Mouse (Mus musculus): Measurements from ENCODE around the gene Frmd5.
A peak's percentile ranks its signal among the peaks of the same experiment; 100 is the strongest.

The Frmd5 gene

GRCm38 (mm10) chr2:121620582-121621261 is 186.2 kb downstream of the Frmd5 start:
- no peak for DNase-seq (ENCODE audit: low spot score)

DNA sequence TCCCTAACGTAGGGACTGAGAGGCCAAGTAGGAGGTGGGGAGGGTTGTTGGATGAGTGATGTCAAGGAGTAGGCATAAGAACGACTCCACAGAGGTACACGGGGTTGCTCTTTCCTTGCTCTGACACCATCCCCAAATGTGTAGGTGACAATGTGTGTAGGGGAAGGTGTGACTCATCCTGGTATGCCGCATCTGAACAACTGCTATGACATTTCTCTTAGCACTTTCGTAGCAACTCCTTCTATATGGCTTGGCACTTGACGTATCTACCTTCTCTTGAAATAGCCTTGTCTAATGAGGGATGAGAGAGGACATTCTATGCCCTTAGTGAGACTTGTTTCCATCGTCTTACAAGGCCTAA is 191.7 kb downstream of the Frmd5 start:
- no peak for DNase-seq (ENCODE audit: low spot score)

GRCm38 (mm10) chr2:121614483-121615198 is 192.2 kb downstream of the Frmd5 start:
- no peak for DNase-seq (ENCODE audit: low spot score)

DNA sequence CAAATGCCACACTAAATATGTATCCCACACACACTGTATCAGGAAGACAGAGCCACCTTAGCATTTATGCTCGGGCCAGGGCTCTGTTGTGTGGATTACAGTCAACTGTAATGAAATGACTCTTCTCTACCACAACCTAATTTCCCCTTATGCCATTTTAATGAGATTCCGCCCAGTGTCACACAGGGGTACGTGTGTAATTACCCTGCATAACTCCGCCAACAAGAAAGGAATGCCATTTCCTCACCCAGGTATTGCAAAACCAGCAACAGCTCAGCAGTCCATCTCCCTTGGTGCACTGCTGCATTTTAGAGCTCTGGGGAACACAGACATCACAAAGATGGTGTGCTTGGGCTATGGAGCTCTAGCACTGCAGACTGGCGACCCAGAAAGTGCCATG is 194.8 kb downstream of the Frmd5 start:
- DNase-seq (ENCODE audit: low spot score) = no peak

- DNase-seq (ENCODE audit: low spot score) = no peak
Measured at GRCm38 (mm10) chr2:121610008-121610884, 196.6 kb downstream of the Frmd5 start.

GRCm38 (mm10) chr2:121609141-121609724 is 197.7 kb downstream of the Frmd5 start:
- DNase-seq (ENCODE audit: low spot score) = no peak

GRCm38 (mm10) chr2:121602397-121602796 is 204.5 kb downstream of the Frmd5 start:
- no peak for DNase-seq (ENCODE audit: low spot score)

GRCm38 (mm10) chr2:121601543-121601942 is 205.3 kb downstream of the Frmd5 start:
- no peak for DNase-seq (ENCODE audit: low spot score)

DNA sequence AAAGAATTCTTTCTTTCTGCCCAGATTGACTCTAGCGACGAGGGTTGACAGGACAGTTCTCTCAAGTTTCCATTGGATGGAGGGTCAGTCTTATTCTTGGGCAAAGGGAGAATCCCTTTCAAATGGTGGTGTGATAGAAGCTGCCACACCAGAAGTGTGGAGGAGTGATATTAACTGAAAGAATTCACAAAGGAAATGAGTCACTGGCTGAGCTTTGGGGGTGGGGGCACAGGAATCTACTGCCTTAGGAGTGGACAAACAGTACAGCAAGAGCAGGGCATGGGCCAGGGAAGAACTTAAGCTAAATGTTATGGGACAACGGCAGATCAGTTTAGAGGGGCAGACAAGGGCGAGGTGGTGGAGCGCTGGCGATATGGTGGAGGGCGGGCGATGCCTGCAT is 206.2 kb downstream of the Frmd5 start:
- DNase-seq (ENCODE audit: low spot score) = no peak

- no peak for DNase-seq (ENCODE audit: low spot score)
Measured at GRCm38 (mm10) chr2:121598249-121598648, 208.6 kb downstream of the Frmd5 start.

GRCm38 (mm10) chr2:121596621-121597020 is 210.3 kb downstream of the Frmd5 start:
- DNase-seq (ENCODE audit: low spot score) = no peak

GRCm38 (mm10) chr2:121594660-121595291 is 212.1 kb downstream of the Frmd5 start:
- DNase-seq (ENCODE audit: low spot score) = peak; percentile 31

GRCm38 (mm10) chr2:121594131-121594530 is 212.8 kb downstream of the Frmd5 start:
- no peak for DNase-seq (ENCODE audit: low spot score)

- DNase-seq (ENCODE audit: low spot score) = no peak
Measured at GRCm38 (mm10) chr2:121588309-121588694, 218.6 kb downstream of the Frmd5 start.

GRCm38 (mm10) chr2:121587523-121588308 is 219.2 kb downstream of the Frmd5 start:
- no peak for DNase-seq (ENCODE audit: low spot score)

GRCm38 (mm10) chr2:121584705-121585104 is 222.2 kb downstream of the Frmd5 start:
- no peak for DNase-seq (ENCODE audit: low spot score)

- no peak for DNase-seq (ENCODE audit: low spot score)
Measured at GRCm38 (mm10) chr2:121583468-121584116, 223.3 kb downstream of the Frmd5 start.

DNA sequence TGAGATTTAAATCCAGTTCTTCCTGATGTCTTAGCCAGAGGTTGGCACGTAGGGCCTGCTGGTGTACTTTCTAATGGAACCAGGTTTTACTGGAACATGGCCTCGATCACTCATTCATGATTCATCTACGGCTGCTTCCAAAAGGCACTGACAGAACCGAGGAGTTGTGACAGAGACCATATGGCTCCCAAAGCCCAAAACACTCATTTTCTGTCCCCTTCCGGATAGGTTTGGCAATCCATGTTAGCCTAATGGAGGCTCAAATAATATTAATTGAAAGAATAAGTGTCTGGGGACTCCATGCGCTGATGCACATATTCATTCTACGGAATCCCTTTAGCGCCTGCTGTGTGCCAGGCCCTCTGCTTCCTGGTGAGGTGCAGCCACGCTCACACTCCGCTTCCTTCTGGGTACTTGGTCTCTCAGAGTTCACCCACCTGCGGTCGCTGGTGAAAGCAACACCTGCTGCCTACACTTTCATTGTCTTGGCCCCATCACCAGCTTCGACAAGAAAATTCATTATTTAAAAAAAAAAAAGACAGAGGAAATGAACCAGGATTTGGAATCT is 224.0 kb downstream of the Frmd5 start:
- DNase-seq (ENCODE audit: low spot score) = no peak

GRCm38 (mm10) chr2:121575741-121576201 is 231.1 kb downstream of the Frmd5 start:
- DNase-seq (ENCODE audit: low spot score) = no peak

DNA sequence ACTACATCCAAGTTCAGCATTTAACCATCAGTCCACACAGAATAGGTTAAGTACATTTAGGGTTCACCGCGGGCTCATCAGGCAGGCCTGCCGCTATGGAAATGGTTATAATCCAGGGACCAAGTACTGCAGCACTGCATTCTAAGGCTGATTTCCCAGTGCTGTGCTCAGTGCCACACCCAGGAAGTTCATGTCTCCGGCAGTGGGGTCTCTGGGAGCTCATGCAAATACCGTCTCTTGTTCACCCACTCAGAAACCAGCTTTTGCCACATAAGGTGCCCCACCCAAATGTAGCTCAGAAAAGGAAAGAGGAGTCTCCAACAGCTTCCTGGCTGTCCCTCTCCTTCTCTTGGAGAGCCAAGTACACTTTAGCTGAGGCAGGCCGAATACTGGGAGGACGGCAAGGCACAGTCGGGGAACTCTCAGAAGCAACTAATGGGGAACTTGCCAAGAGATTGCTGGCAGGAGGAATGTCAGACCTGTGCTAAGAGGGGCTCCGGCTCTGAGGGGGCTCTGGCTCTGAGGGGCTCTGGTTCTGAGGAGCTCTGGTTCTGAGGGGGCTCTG is 232.7 kb downstream of the Frmd5 start:
- DNase-seq (ENCODE audit: low spot score) = no peak
